Mouse (Mus musculus): Measurements from ENCODE around the gene Smarcd1. TPM values are rescaled to one million over a fixed set of nuclear protein-coding genes. Genes with fewer than 3 reads are reported as not detected.

The Smarcd1 gene
- polyA plus RNA-seq, 1 experiment = 510 TPM

- no peak for TF ChIP-seq CTCF (IDR thresholded peaks at IDR 0.05; ENCODE audit: insufficient read depth, low read depth, low read length)
- TF ChIP-seq POLR2A (IDR thresholded peaks at IDR 0.05; ENCODE audit: insufficient read depth, low read depth, low read length) = no peak
- no peak overlapping the region for H3K4me3 ChIP-seq (ENCODE audit: insufficient read depth, low read depth, low read length)
- WGBS = 21% methylated on average over 8 of the region's 8 CpGs
- peak overlapping the region; percentile 47; the same call in 1 of the 2 replicates for H3K27ac ChIP-seq (ENCODE audit: insufficient read depth, low read depth, low read length)
- H3K4me1 ChIP-seq (ENCODE audit: control insufficient read depth, insufficient read depth, low read length) = peaks cover 39% of the 10 kb centered on the region
These were observed 24.8 kb upstream of the Smarcd1 start for GRCm38 (mm10) chr15:99677089-99677488.

GRCm38 (mm10) chr15:99678063-99678800 is 23.7 kb upstream of the Smarcd1 start:
- Histone ChIP-seq H3K27ac (ENCODE audit: insufficient read depth, low read depth, low read length) (no peak overlapping the region), H3K4me3 (ENCODE audit: insufficient read depth, low read depth, low read length) (no peak overlapping the region), H3K4me1 (ENCODE audit: control insufficient read depth, insufficient read depth, low read length) (peaks cover 31% of the 10 kb centered on the region)
- 28% methylated on average over 13 of the region's 13 CpGs for WGBS
- no peak for TF ChIP-seq CTCF (IDR thresholded peaks at IDR 0.05; ENCODE audit: insufficient read depth, low read depth, low read length)

DNA sequence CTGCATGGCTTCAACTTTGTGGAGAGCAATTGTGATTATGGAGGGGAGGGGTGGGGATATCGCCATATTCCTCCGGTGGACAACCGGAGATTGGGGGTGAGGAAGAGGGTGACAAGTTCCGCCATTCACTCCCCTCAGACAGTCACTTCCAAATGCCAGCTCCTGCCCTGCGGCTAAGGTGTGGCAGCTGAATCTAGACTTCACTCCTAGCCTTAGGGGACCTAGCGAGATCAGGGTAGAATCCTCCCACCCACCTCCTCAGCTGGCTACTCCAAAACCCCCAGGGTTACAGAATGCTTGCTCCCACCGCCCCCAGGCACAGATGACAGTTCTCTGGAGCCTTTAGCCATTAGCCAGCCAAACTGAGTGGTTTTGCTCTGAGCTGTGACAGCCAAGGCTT is 22.9 kb upstream of the Smarcd1 start:
- 81% methylated on average over 7 of the region's 7 CpGs for WGBS
- H3K4me3 ChIP-seq (ENCODE audit: insufficient read depth, low read depth, low read length) = no peak overlapping the region
- H3K4me1 ChIP-seq (ENCODE audit: control insufficient read depth, insufficient read depth, low read length) = peaks cover 28% of the 10 kb centered on the region
- no peak for TF ChIP-seq POLR2A (IDR thresholded peaks at IDR 0.05; ENCODE audit: insufficient read depth, low read depth, low read length)
- no peak for TF ChIP-seq CTCF (IDR thresholded peaks at IDR 0.05; ENCODE audit: insufficient read depth, low read depth, low read length)
- no peak overlapping the region for H3K27ac ChIP-seq (ENCODE audit: insufficient read depth, low read depth, low read length)

- no peak overlapping the region for H3K4me3 ChIP-seq (ENCODE audit: insufficient read depth, low read depth, low read length)
- H3K27ac ChIP-seq (ENCODE audit: insufficient read depth, low read depth, low read length) = no peak overlapping the region
- H3K4me1 ChIP-seq (ENCODE audit: control insufficient read depth, insufficient read depth, low read length) = peaks cover 9% of the 10 kb centered on the region
- WGBS = 96% methylated on average over 7 of the region's 7 CpGs
- TF ChIP-seq CTCF (IDR thresholded peaks at IDR 0.05; ENCODE audit: insufficient read depth, low read depth, low read length) (no peak), POLR2A (IDR thresholded peaks at IDR 0.05; ENCODE audit: insufficient read depth, low read depth, low read length) (no peak)
These were observed 19.0 kb upstream of the Smarcd1 start for GRCm38 (mm10) chr15:99682880-99683279.

GRCm38 (mm10) chr15:99684156-99684555 is 17.8 kb upstream of the Smarcd1 start:
- Histone ChIP-seq H3K4me1 (ENCODE audit: control insufficient read depth, insufficient read depth, low read length) (peaks cover 5% of the 10 kb centered on the region), H3K4me3 (ENCODE audit: insufficient read depth, low read depth, low read length) (no peak overlapping the region), H3K27ac (ENCODE audit: insufficient read depth, low read depth, low read length) (no peak overlapping the region)
- TF ChIP-seq CTCF (IDR thresholded peaks at IDR 0.05; ENCODE audit: insufficient read depth, low read depth, low read length) (no peak), POLR2A (IDR thresholded peaks at IDR 0.05; ENCODE audit: insufficient read depth, low read depth, low read length) (no peak)
- 94% methylated on average over 5 of the region's 5 CpGs for WGBS

GRCm38 (mm10) chr15:99688712-99689111 is 13.2 kb upstream of the Smarcd1 start:
- Histone ChIP-seq H3K4me3 (ENCODE audit: insufficient read depth, low read depth, low read length) (no peak overlapping the region), H3K4me1 (ENCODE audit: control insufficient read depth, insufficient read depth, low read length) (peaks cover 19% of the 10 kb centered on the region), H3K27ac (ENCODE audit: insufficient read depth, low read depth, low read length) (no peak overlapping the region)
- 0% methylated on average over 4 of the region's 4 CpGs for WGBS
- TF ChIP-seq CTCF (IDR thresholded peaks at IDR 0.05; ENCODE audit: insufficient read depth, low read depth, low read length) (peak; percentile 80), POLR2A (IDR thresholded peaks at IDR 0.05; ENCODE audit: insufficient read depth, low read depth, low read length) (no peak)

GRCm38 (mm10) chr15:99690924-99691323 is 11.0 kb upstream of the Smarcd1 start:
- 51% methylated on average over 4 of the region's 4 CpGs for WGBS
- Histone ChIP-seq H3K4me1 (ENCODE audit: control insufficient read depth, insufficient read depth, low read length) (peaks cover 19% of the 10 kb centered on the region), H3K27ac (ENCODE audit: insufficient read depth, low read depth, low read length) (no peak overlapping the region), H3K4me3 (ENCODE audit: insufficient read depth, low read depth, low read length) (no peak overlapping the region)
- TF ChIP-seq CTCF (IDR thresholded peaks at IDR 0.05; ENCODE audit: insufficient read depth, low read depth, low read length) (no peak), POLR2A (IDR thresholded peaks at IDR 0.05; ENCODE audit: insufficient read depth, low read depth, low read length) (no peak)

DNA sequence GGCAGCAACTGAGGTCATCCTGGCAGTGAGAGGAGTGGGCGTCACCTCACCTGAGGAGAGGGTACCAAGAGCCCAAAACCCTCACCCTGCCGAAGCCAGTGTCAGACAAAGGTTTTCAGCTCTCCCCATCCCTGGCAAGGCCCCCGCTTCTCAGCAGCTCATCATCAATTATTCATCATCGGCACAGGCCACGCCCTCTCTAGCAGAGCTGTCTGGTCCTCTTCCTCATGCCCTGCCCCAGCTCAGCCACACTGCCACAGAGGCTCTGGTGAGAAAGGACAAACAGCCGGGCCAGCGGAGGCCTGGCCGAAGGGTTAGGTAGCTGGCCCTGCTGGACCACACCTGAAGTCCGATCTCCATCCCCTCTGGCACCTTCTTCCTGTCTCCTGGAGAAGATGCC is 10.0 kb upstream of the Smarcd1 start:
- Histone ChIP-seq H3K27ac (ENCODE audit: insufficient read depth, low read depth, low read length) (no peak overlapping the region), H3K4me1 (ENCODE audit: control insufficient read depth, insufficient read depth, low read length) (peaks cover 19% of the 10 kb centered on the region), H3K4me3 (ENCODE audit: insufficient read depth, low read depth, low read length) (no peak overlapping the region)
- TF ChIP-seq CTCF (IDR thresholded peaks at IDR 0.05; ENCODE audit: insufficient read depth, low read depth, low read length) = no peak
- TF ChIP-seq POLR2A (IDR thresholded peaks at IDR 0.05; ENCODE audit: insufficient read depth, low read depth, low read length) = no peak
- 57% methylated on average over 9 of the region's 9 CpGs for WGBS

DNA sequence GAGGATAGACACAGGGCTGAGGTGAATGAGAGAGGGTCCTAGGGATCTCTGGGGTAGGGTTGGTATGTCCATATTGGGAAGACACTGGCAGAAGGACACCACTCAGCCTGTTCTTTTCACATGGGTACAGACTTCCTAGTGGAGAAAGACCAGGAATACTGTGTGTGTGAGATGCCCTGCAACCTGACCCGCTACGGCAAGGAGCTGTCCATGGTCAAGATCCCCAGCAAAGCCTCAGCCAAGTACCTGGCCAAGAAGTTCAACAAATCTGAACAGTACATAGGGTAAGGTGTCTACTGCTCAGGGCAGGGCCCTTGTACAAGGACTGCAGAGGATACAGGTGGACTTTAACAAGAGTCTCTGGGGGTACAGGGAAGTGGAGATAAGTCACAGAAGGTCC is 4.6 kb upstream of the Smarcd1 start:
- no peak for TF ChIP-seq POLR2A (IDR thresholded peaks at IDR 0.05; ENCODE audit: insufficient read depth, low read depth, low read length)
- no peak for TF ChIP-seq CTCF (IDR thresholded peaks at IDR 0.05; ENCODE audit: insufficient read depth, low read depth, low read length)
- no peak overlapping the region for H3K4me3 ChIP-seq (ENCODE audit: insufficient read depth, low read depth, low read length)
- H3K4me1 ChIP-seq (ENCODE audit: control insufficient read depth, insufficient read depth, low read length) = peaks cover 22% of the 10 kb centered on the region
- 69% methylated on average over 2 of the region's 2 CpGs for WGBS
- H3K27ac ChIP-seq (ENCODE audit: insufficient read depth, low read depth, low read length) = no peak overlapping the region

Data from olfactory bulb, adult 2 months (tissue).